Mouse (Mus musculus) lung, adult 18-20 months (tissue): ENCODE results near the gene Ahnak.
"Not testable (repeated sequence)": the region's sequence is repeated elsewhere in the genome, so short reads cannot be mapped to it uniquely, and the experiment has no call there.

ENCODE experiments used
- DNase-seq, 2 experiments: peaks; one replicate each; pipeline ENCODE4 v3.0.0; 2022; ENCODE audit warnings: mixed read lengths in 2 of 2

Gene Ahnak

GRCm38 (mm10) chr19:8989066-8989566 is at the start of gene Ahnak:
TSS of gene Ahnak (plus strand) at chr19:8989284.
- peak; percentile 85 to 89 for DNase-seq

GRCm38 (mm10) chr19:8940526-8941133 is 48.5 kb upstream of the Ahnak start:
- no peak for DNase-seq

GRCm38 (mm10) chr19:8941136-8941514 is 48.0 kb upstream of the Ahnak start:
- DNase-seq: no peak

- peak; percentile 93 to 96 for DNase-seq
These were observed 47.4 kb upstream of the Ahnak start, which contains the start of gene Mta2 for GRCm38 (mm10) chr19:8941515-8942217. TSS of gene Mta2 (plus strand) at chr19:8941875.

- peak in 1 of 2 experiments; percentile 59 for DNase-seq
These were observed 46.7 kb upstream of the Ahnak start for GRCm38 (mm10) chr19:8942276-8942964.

- no peak for DNase-seq
These were observed 46.0 kb upstream of the Ahnak start for GRCm38 (mm10) chr19:8943047-8943446.

GRCm38 (mm10) chr19:8944062-8944461 is 45.0 kb upstream of the Ahnak start:
- no peak for DNase-seq

GRCm38 (mm10) chr19:8944750-8945149 is 44.3 kb upstream of the Ahnak start:
- peak; percentile 67 to 71 for DNase-seq

- DNase-seq: no peak
These were observed 43.8 kb upstream of the Ahnak start for GRCm38 (mm10) chr19:8945251-8945650.

- no peak for DNase-seq
These were observed 42.2 kb upstream of the Ahnak start for GRCm38 (mm10) chr19:8946929-8947328.

- no peak for DNase-seq
These were observed 38.9 kb upstream of the Ahnak start for GRCm38 (mm10) chr19:8950190-8950589.

- DNase-seq: no peak
These were observed 36.8 kb upstream of the Ahnak start for GRCm38 (mm10) chr19:8952241-8952640.

- peak; percentile 94 for DNase-seq
These were observed 35.7 kb upstream of the Ahnak start, which contains the start of gene Tut1 for GRCm38 (mm10) chr19:8953135-8954039. TSS of gene Tut1 (plus strand) at chr19:8953847.

GRCm38 (mm10) chr19:8954171-8954570 is 34.9 kb upstream of the Ahnak start:
- no peak for DNase-seq

- no peak for DNase-seq
These were observed 26.8 kb upstream of the Ahnak start for GRCm38 (mm10) chr19:8962256-8962655.

- DNase-seq: no peak
These were observed 24.0 kb upstream of the Ahnak start for GRCm38 (mm10) chr19:8965075-8965474.

GRCm38 (mm10) chr19:8965771-8966170 is 23.3 kb upstream of the Ahnak start:
- DNase-seq: peak in 1 of 2 experiments; percentile 26

- peak in 1 of 2 experiments; percentile 39 for DNase-seq
These were observed 22.9 kb upstream of the Ahnak start for GRCm38 (mm10) chr19:8966198-8966589.

- peak; percentile 100 for DNase-seq
These were observed 22.3 kb upstream of the Ahnak start, which contains the start of gene Eef1g for GRCm38 (mm10) chr19:8966590-8967372. TSS of gene Eef1g (plus strand) at chr19:8967041.

GRCm38 (mm10) chr19:8967373-8967743 is 21.7 kb upstream of the Ahnak start:
- no peak for DNase-seq

- DNase-seq: no peak
These were observed 21.2 kb upstream of the Ahnak start for GRCm38 (mm10) chr19:8967893-8968292.

- DNase-seq: not testable (repeated sequence)
These were observed 16.6 kb upstream of the Ahnak start for GRCm38 (mm10) chr19:8972491-8972890.
